Mouse (Mus musculus) ovary, postnatal 36 days (tissue): ENCODE measurements around the gene Grin1.
A peak's percentile ranks its signal among the peaks of the same experiment; 100 is the strongest.
"Not testable (repeated sequence)": the region's sequence is repeated elsewhere in the genome, so short reads cannot be mapped to it uniquely, and the experiment has no call there.

Source experiments
- DNase-seq: peaks from one replicate; pipeline ENCODE4 v3.0.0; 2022; ENCODE audit warnings: low spot score, mixed read lengths

The Grin1 gene

DNA sequence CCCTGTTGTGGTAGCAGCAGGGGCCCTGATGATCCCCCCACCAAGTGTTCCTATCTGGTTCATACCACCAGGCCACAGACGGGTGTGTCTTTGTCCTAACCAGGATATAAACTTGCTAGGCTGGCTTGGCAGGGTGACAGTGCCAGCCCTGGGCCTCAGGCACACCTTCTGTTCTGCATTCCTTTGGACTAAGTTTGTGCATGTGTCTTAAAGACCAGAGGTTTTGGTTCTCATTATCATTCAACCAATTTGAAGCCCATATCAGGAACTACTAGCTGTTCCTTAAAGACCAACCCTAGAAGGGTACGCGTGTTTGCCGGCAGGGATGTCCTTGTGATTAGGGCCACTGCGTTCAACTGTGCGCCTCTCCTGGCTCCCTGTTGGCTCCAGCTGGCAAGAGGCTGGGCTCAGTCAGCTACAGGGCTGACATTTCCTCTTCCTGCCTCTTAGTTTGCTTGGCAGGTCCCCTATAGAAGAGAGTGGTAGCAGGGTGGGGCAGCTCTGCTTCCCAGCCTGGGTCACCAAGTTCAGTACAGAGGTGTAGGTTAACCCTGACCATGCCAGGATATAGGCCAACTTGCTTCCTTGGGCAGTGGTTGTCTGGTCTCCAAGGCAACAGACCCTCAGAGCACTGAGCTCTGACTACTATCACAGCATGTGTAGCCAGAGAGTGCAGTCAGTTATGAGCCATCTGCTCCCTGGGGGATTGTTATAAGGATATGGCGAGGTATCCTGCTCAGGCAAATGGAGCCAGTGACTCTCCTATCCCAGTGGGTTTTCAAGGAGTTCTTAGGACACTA is 31.9 kb downstream of the Grin1 start:
- DNase-seq, result peak; percentile 29

DNA sequence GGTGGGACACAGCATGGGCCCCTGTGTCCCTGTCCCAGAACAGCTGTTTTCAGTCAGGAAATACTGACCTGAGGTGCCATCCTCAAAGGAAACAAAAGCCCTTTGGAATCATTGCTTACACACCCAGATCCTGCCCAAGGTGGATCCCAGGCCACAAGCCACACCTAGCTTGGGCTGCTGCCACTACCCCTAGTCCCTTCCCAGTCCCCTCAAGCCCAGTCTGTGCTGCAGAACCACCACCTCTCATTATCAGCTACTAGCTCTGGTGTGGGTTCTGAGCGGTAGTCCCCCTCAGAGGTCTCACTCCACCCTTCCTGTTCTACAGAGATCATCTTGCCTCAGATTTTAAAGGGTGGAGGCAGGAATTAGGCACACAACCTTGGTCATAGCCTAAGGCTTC is 32.7 kb downstream of the Grin1 start:
- peak; percentile 5 for DNase-seq

DNA sequence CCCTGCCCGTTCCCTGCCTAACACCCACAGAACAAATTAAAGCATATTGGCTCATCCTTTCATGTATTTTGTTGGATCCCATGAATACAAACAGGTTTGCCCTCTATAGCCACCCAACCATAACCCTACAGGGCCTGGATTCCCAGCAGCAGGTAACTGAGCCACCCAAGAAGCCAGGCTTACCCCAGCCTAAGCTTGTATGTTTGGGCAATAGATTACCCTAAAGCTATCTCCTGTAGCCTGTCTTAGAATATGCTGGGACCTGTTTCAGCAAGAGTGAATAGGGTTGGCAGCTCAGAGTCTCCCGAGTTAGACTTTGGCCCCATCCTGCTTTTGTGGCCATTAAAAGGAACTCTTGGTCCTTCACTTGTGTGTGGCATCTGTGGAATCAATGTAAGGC is 33.4 kb downstream of the Grin1 start:
- no peak for DNase-seq

DNA sequence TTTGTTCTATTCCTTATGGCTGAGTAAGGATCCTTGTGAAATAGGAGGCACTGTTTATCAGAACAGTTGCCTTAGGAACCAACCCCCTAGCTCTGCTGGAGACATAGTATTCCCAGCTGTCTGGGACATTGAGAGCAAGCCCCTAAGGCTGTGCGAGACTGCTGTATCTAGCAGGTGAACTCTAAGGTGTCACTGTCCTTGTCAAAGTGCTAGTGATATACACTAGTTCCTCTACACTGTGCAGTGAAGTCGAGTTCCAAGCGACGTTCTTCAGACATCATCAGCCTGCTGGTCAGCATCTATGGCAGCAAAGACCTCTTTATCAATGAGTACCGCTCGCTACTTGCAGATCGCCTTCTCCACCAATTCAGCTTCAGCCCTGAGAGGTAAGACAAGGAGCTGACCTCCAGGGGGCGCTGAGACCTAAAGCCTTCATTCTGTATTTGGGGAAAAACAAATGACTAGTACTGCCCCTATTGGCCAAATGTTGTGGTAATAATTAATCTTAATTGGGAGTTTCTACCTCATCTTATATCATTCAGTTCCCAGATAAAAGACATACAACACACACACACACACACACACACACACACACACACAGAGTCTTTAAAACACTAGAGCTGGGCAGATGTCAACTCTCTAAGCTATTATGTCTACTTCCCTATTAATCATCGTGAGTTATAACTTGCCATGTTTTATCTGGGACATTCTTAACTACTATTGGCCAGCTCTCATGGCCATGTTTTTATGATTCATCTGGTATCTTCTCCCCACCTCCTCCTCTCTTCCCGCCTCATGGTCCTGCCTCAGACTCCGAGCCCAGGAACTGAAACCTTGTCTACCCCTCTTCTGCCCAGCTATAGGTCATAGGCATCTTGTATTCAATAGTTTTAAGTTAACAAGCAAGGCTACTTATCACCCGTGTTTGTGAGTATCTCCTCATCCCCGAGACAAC is 39.8 kb downstream of the Grin1 start:
- peak; percentile 75 for DNase-seq

DNA sequence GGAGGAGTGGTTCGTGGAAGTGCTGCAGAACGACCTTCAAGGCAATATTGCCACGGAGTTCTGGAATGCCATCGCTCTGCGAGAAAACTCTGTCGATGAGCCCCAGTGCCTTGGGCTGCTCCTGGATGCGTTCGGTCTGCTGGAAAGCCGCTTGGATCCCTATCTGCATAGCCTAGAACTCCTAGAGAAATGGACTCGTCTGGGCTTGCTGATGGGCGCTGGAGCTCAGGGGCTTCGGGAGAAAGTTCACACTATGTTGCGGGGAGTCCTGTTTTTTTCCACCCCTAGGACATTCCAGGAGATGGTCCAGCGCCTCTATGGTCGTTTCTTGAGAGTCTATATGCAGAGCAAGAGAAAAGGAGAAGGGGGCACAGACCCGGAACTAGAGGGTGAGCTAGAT is 46.0 kb downstream of the Grin1 start:
- peak; percentile 3 for DNase-seq

DNA sequence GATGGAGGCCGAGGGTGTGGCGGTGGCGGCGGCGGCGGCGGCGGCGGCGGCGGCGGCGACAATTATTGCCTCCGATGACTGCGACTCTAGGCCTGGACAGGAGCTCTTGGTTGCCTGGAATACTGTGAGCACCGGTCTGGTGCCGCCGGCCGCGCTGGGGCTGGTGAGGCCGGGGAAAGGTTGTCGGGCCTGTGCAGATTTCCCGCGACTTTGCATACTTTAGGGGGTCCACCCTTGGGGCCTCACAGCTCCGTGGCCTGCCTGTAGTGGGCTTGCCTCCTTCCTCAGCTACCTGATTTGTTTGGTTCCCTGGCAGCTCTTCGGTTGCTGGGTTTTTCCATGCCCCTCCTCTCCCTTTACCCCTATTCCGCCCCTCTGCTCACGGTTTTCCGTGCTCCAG is 46.5 kb downstream of the Grin1 start:
- no peak for DNase-seq

DNA sequence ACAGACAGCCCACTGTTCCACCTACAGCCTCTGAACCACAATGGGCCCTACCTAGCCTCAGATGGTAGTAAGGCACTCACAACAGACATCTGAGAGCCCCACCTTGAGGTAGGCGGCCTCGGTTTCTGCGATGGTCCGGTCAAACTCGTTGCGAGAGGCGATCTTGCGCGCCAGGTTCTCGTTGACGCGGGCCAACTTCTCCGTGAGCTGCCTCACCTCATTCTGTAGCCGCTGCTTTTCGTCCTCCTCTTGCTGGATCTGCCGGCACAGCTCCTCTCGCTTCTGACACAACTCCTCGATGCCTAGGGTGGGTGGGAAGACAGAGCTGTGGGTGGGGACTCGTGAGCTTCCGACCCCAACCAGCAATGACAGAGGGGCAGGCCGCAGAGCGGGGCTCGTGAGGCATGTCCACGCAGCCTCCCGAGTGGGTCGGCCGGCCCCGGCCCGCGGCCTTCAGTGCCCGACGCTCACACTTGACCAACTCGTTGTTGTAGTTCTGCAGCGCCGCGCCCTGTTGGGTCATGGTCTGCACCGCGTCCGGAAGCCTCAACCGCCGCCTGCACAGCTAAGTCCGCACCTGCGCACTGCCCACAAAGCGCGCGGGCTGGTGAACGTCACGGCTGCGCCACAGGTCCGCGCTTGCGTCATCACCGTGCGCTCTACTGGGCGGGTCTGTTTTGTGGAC is 47.0 kb downstream of the Grin1 start, which contains the start of the genes Ssna1 and Anapc2:
Gene Ssna1, minus strand, starts transcription at position 612 of the 685 bp plus-strand sequence.
Gene Anapc2, plus strand, starts transcription at position 652 of the 685 bp plus-strand sequence.
- DNase-seq, result peak; percentile 97

DNA sequence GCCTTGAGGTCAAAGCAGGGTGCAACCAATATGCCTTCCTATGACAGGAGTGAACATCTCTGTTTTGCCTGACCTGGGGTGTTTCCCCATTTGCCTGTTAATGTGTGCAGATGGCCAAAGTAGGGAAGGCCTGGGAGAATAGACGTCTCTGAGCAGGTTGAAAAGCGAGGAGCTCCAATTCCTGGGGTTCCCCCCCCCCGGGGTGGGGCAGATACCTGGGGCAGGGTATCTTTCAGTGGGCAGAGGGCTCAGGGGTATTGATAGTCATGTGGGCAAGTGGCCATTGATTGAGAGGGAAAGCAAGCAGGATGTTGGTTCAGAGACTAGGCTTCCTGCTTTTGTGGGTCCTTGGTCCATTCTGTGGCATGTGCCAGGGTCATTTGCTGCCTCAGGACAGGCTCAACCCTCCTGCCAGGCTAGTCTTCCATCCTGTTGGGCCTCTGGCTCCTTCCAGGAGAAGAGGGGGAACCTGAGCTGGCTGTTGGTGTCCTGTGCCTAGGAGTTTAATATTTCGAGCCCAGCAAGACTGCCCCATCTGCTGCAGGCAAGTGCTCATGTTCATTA is 51.2 kb downstream of the Grin1 start:
- DNase-seq, result no peak

DNA sequence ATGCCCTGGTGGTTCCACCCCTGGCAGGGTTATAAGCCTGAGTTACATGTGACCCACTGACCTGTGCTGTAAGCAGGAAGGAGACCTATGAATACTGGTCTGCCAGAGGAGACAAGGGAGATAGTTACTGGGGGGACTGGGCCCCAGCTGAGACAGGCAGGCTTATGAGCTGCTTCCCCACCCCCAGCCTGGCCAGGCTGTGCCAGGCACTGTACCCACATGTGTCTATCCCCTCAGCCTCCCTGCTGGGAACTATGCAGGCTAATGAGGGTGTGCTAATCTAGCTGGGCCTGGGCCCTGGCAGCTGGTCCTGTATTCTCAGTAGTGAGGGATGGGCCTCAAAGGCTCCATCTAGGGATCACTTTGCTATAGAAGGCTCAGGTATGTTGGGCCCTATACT is 51.7 kb downstream of the Grin1 start:
- no peak for DNase-seq

DNA sequence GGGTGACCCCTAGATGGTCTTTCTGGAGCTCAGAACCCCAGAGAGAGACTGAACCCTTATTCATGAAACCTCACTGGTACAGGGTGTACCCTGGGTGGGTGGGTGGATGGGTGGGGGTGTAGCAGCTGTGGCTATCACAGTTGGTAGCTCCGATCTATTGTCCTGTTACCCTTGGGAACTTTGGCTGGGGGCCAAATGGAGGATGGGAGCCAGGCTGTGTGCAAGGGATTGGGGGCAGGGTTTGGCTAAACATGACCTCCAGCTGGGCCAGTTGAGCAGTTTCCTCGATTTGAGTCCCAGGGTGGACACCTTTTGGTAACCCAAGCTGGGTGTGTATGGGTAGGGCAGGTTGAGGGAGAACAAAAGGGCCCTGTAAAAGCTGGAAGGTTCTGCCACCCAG is 52.3 kb downstream of the Grin1 start:
- DNase-seq, result peak; percentile 56

DNA sequence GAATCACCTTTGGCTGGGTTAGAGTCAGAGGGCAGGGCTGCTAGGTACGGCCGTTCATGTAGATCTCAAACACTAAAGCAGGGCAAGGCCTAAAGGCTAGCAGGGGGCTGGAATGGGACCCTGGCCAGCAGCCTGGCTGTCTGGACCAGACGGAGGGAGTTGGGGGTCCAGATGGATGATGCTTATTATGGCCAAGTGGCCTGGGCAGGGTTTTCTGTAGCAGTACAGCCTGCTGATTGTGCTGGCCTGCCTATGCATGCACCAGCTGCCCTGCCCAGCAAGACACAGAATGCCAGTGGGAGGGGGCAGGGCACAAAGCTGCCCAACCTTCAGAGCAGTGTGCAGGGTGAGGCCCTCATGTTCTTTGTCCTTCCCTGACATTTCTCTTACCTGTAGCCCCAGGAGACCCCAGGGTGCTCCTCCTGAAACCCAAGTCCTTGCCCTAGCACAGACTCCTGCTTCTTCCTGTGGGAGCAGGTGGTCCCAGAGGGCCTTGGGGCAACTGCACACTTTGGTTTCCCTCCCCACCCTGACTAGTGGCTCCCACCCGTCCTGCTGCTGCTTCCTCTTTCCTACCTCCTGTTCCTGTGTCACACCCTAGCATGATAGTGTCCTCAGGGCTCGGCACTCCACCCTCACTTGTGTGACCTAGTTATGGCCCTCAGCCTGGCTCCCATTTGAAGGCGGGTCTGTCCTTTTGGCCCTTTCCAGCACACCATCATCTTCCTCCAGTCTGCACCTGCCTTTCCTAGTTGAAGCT is 52.9 kb downstream of the Grin1 start:
- no peak for DNase-seq

DNA sequence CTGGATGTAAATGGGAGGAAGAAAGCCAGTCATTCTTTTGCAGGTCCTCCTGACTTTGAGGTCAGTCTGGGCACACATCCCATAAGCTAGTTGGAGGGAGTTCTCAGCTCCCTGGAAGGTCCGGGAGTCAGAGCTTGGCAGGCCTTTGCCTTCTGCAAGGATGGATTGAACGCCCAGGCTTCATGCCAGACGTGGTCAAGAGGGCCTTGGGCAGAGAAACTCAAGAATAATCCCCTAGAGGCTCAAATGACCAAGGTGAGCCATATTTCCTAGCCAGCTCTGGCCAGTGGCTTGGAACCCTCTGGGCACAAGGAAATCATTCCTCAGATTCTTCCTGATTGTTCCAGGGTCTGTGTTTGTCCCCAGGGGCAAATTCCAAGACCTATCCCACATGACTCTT is 54.1 kb downstream of the Grin1 start:
- DNase-seq, result no peak

DNA sequence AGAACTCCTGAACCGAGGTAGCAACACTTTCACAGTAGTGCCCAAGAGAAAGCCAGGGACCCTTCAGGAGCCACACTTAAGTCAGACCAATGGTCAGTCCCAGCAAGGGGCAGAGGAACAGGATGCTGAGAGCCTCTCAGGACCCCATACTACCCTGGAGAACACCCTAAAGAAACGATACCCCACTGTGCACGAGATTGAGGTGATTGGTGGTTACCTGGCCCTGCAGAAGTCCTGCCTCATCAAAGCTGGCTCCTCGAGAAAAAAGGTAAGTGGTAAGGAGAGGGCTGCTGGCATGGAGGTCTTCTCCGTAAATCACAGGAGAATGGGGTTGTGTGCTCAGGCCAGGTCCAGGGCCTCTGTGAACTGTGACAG is 54.7 kb downstream of the Grin1 start:
- DNase-seq, result no peak

DNA sequence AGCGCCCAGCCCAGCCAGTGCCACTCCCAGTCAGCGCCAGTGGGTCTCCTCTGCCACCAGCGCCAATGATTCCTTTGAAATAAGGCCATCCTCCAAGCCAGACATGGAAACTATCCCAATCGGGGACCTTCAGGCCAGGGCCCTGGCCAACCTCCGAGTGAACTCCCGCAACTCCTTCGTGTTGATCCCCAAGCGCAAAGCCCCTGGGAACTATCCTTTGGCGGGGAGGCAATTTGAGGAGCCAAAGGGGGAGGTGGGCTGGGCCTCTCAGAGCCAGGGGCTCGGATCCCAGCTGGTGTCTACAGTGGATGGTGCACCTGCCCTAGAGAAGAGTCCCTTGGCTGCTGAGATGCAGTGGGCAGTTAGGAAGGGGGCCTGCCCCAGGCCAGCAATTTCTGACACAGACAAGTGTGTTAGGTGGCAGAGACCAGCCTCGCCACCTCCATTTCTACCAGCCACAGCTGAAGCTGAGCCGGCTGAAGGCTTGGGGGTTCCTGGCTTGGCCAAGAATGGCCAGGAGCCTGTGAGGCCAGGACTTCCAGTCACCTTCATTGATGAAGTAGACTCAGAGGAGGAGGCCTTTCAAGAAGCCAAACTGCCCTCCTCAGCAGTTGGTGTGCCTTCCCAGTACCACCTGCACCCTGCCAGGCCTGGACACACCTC is 55.2 kb downstream of the Grin1 start:
- DNase-seq, result no peak

DNA sequence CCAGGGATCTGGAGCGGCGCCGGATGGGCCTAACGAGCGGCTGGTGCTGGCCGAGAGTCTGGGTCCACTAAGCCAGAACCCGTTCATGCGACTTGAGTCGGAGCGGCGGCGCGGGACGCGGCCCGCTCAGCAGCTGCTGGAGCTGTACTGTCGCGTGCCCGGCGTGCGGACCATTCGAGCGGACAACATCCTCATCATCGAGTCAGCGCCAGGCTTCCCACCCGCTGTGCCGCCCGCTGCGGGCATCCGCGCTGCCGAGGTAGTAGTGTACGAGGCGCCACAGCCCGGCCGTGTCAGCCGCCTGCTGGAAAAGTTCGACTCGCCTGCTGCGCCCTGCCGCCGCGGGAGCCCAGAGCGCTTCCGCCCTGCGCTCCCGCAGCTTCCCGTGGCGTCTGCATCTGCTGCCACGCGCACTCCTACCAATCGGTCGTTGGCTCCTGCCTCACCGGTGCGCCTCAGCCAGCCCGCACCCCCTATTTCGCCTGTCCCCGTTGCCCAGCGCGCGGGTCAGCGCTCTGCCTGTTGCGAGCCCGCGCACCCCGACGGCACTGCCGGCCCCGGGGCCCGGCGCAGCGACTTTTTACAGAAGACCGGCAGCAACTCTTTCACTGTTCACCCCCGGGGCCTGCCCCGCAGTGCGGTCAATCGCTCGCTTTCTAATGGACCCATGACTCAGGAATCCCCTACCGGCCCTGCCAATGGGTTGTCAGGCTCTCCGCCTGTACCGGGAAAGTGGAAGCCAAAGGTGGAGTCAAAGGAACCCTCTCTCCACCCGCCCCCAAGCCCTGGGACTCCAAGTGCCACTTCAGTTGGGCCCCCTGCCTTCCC is 56.0 kb downstream of the Grin1 start:
- DNase-seq, result no peak

DNA sequence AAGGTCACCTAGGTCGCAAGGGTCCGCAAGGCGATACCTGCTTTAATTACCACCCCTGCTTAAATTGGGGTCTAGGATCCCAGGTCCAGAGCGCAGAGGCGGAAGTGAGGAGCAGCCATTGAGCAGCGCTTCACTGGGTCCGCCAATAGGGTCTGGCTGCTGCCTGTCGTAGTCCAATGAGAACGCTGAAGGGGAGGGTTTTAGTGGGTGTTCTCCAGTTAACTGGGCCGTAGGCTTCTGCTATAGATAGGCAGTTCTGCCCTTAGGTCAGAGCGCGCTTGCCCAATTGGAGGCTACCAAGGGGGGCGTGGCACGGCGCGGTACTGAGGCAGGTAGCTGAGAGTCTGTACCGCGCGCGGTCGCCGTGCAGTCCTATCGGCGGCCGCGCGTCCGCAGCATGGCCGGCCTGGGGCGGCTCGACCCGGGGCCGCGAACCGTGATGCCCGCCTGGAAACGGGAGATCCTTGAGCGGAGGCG is 56.7 kb downstream of the Grin1 start, which contains the start of gene Tprn:
Gene Tprn, plus strand, starts transcription at position 328 of the 477 bp plus-strand sequence.
- DNase-seq, result peak; percentile 91

DNA sequence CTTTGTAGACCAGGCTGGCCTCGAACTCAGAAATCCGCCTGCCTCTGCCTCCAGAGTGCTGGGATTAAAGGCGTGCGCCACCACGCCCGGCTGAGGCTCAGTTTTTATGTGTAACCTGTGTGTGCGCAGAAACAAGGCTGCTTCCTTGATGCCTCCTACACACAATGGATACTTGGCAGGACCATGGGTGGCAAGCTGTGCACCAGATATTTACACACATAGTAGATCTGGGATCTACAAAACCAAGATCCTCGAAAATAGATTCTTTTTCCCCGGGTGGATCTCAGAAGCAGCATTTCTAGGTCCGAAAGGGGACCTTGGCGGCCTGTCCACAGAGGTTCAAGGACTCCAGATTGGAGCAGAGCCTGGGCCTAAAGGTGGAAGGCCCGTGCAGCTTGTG is 57.1 kb downstream of the Grin1 start:
- no peak for DNase-seq

DNA sequence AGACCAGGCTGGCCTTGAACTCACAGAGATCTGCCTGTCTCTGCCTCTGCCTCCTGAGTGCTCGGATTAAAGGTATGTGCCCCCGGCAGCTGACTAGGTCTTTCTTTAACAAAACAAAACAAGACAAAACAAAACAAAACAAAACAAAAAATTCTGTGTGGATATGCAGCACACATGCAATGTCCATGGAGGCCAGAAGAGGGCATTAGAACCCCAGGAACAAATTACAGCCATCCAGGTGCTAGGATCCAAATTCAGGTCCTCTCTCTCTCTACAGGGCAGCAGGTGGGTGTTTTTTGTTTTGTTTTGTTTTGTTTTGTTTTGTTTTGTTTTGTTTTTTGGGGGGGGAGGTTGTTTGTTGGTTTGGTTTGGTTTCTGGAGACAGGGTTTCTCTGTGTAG is 60.1 kb downstream of the Grin1 start:
- no peak for DNase-seq

DNA sequence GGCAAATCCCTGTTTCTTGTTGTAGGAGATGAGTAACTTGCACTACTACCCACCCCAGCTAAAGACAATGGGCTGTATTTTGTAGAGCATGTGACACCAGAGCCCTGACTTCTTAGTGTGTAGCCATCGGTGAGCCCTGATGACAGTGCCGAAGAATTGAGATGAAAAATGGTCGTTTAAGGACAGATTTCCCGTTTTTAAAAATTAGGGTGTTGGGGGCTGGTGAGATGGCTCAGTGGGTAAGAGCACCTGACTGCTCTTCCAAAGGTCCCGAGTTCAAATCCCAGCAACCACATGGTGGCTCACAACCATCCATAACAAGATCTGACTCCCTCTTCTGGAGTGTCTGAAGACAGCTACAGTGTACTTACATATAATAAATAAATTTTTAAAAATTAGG is 61.7 kb downstream of the Grin1 start:
- DNase-seq, result not testable (repeated sequence)
